Mouse (Mus musculus) gastrocnemius, postnatal 10 days (tissue): Measurements from ENCODE around the gene Cbl. TPM values are rescaled to one million over a fixed set of nuclear protein-coding genes. Genes with fewer than 3 reads are reported as not detected.

ENCODE experiments used
- DNase-seq: peaks from one replicate; pipeline ENCODE4 v3.0.0; 2021; ENCODE audit warnings: mixed read lengths
- total RNA-seq, 2 experiments: library from RNA; stranded (reverse); gene quantifications; 2 replicates each; pipeline ENCODE4 v1.2.3; 2021

Cbl gene
- total RNA-seq, 2 experiments from 2014 or later = 15.8 to 22.1 TPM

DNA sequence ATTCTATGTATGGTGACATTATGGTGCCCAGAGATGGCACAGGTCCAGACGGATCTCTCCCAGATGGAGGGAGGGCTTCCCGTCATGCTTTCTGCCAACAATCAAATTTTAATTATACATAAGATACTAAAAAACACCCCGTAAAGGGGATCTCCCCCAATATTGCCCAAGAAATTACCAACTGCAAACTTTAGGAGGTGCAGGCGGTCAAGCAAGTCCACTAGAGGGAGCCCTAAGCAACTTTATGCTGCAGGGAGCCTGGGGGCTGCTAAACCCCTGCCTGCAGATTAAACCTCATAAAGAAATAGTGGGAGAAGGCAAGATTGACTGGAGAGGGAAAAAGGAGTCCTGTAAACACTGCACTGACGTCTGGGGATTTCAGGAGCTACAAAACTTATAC, 5.6 kb upstream of the Cbl start:
- peak; percentile 51 for DNase-seq

DNA sequence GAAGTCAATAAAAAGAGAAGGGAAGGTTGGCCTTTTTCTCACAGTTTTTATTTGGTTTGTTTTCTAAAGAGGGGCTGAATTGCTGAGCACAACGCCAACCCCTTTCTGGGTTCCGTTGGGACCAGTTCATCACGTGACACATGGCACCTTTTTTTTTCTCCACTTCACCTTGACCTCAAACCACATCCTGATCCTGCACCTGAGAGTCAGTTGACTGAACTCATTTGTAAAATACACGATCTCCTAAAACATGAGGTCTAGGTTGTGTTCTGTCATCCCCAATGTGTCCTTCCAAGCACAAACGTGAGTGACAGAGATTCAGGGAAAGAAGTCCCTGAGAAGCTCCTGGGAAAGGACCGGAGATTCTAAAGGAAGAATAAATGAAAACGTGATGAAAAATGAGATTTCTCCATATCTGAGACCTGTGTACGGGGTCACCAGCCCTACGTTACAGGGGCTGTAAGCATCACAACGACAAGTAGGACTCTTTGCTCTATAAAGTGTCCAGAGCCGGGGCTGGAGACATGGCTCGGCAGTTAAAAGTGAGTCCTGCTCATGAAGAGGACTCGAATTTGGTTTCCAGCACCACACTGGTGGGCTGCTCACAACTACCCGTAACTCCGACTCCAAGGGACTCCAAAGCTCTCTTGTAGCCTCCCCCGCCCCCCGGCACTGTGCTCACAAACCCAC, 4.8 kb upstream of the Cbl start:
- DNase-seq = no peak

DNA sequence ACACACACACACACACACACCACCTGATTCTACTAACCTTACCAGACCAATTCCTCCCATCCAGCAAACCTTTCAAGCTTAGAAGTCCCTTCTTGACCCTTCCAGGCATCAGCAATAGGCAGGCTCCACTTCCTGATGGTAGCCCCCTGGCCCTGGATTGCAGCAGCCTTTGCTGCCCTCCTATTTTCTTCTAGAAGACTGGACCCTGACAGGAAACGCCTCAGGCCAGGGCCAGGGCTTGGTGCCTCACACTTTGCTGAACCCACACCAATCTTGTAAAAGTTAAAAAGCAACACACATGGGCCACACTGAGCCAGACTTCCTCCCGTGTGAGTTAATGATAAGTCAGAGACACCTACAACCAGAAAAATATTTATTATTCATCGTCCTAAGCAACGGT, 3.3 kb upstream of the Cbl start:
- DNase-seq = no peak

DNA sequence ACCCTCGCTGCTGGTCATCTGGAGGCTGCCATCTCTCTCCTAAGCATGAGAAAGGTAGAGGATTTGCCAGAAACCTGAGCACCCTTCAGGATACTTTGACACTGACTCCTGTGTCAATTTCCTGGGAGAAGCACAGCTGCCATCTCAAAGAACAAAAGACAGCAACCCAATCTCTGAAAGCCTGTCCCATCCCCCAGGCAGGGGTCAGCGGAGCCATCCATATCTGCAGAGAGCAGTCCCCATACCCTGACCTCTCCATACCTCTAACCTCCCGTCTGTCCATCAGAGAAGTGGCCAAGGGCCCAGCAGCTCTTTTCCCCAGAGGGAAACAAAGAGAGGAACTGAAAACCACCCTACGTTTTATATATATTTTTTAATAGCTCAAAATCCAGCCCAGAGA, 2.8 kb upstream of the Cbl start:
- no peak for DNase-seq

DNA sequence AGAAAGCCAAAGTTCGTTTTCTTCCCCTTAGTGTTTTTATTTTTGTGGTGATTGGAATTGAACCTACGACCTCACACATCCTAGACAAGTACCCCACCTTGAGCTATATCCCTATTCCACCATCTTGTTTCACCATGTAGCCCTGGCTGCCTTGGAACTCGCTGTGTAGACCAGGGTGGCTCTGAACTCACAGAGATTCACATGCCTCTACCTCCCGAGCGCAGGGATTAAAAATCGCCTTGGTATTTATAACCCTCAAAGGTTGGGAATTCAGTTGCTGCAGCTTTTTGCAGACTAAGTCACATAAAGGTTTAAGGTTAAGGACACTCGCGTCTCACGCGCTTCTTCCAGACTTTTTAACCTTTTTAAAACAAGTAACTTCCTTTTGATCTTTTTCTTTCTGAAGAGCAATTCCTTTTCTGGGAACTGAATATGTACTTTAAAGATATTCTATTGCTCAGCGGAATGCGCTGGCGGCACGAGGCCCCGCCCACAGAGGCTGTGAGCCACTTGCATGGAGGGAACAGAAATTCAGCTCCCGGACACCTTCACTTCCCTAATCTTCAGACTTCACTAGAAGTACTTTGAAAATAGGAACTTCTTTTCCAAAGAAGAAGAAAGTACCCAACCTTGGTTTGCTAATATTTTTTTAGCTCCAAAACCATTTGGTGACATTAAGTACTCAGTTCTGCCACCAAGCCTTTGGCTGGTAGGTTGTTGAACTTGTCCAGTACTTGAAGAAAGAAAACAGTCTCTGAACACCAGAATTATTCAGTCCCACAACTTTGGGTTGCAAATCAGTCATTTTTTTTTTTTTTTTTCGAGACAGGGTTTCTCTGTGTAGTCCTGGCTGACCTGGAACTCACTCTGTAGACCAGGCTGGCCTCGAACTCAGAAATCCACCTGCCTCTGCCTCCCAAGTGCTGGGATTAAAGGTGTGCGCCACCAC, 904 bp upstream of the Cbl start:
- peak; percentile 40 for DNase-seq

DNA sequence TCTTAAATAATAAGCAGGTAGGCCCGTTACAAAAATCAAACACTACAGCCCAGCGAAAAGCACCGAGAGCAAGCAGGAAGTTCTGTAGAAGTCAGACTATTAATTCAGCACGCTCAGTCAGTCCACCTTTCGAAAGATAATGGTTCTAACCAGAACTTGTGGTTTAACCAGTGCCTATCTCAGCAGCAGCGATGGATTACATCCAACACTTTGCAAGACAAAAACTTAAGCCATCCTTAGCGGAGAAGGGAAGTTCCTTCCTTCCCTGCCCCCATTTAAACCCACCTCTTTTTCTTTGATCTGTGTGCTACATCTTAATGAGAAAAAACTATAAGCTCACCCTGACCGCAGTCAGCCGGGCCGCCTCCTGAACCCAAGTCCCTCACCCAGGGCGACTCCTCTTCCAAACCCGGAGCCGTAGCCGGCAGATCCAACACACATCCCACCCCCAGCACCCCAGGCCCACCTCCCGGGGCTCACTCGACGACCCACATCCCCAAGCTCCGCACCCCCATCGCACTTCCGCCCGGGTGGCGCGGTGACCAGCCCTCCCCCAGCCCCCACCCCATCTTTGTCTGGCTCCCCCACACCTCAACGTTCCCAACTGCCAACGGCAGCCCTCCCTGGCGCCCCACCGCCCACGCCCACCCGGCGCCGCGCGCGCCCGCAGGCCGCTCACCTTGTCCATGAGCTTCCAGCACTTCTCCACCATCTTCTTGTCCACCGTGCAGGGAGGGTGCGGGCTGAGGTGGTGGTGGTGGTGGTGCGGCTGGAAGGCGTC, 638 bp downstream of the Cbl start:
- no peak for DNase-seq

DNA sequence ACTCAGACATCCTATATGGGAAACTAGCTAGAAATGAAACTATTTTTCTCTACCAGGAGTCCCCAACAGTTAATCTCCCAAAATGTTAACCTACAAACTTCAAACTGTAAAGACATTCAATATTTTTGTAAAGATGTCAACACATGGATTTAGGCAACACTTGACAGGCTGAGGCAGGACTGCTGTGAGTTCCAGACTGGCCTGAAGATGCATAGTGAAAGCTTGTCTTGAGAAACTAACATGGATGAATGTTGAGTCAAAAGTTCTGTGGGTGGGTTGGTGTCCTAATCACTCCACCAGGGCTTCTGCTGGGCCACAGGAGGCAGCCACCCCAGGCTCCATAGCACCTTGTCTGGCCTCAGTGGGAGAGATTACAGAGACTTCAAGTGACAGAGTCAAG, 2.2 kb downstream of the Cbl start:
- no peak for DNase-seq

DNA sequence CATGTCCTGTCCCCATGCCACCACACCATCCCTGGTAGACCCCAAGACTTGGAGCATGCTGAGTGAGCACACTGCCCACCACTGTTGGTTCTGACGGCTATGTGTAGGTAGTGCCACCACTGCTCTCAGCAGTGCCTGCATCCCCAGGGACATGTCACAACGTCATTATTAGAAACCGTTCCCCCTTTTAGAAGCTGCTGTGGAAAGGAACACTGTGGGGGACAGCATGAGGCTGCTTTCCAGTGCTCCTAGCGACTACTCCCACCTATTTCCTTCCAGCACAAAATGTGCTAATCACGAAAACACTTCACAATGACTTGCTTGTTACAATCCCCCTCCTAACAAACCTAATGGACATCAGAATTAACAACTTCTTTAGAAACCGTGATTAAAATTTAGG, 7.9 kb downstream of the Cbl start:
- DNase-seq = no peak

DNA sequence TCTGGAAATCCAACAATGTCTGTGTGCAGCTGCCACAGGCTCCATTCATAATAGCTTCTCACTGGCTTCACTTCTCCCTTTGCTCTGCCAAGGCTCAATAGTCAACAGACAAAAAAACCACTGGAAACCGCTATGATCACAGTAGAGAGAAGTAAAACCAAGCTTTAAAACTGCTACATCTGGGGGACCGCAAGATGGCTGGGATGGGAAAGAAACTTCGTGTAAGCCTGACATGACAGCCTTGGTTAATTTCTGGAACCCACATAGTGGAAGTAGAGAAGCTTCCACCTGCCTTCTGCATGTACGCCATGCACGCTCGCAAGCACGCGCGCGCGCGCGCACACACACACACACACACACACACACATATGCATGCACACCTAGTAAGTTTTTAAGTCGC, 20.3 kb downstream of the Cbl start:
- no peak for DNase-seq

DNA sequence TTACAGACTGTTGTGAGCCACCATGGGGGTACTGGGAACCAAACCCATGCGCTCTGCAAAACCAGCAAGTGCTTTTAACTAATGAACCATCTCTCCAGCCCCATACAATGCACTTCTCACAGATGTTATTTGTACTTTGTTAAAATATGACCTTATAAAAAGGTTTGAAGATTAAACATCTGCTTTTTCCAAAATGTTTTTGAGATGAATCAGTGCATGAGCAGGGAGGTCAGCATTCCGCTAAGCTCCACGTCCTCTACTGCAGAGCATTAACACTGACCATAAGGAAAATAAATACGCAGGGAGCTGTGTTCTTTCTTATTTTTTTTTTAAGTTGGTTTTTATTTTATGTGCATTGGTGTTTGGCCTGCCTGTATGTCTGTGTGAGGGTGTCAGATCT, 21.4 kb downstream of the Cbl start:
- no peak for DNase-seq

DNA sequence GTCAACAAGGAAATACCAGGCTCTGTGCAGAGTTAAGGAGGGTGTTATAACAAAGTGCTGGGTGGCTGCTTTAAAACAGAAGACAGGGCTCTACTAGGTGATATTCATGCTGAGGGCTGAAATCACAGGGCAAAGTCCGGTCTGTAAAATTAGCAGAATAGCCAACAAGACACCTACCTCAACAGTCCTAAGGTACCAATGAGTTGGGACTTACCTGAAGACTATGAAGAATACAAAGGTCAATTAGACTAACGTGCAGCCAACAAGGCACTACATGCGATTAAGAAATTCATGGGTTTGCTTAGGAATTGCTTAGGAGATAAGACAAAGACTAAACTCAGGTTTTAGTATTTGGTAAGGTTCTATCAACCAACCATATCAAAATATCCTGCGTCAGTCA, 24.4 kb downstream of the Cbl start:
- DNase-seq = no peak

DNA sequence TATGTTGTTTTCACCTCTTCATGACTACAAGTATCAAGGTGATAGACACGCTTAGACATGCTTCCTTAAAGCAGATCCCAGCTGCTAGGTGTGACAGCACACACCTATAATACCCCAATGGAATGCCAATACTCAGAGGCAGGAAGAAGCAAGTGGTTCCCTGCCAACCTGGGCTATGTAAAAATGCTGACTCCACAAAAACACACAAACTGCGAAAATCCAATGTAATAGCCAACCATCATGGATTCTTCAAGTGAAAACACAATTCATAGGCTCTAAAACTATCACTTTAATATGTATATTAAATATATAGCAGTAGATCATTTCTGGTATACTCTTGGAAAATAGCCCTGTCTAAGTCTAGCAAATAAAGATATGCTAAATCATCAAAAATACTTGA, 26.0 kb downstream of the Cbl start:
- no peak for DNase-seq

DNA sequence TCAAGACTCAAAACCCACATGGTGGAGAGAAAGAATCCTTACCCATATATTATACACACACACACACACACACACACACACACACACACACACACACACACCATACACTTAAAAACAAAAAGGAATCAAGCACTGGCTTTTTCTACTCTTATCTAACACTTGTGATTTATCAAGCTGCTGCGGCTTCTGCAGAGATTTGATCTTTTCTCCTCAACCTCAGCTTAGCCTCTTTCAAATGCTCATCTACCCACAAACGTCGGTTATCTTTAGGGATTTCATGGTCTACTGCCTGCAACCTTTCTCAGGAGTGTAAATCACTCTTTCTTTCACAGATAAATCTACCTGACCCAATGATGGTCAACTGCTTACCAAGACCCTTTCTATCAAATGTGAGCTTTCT, 33.4 kb downstream of the Cbl start:
- DNase-seq = no peak

DNA sequence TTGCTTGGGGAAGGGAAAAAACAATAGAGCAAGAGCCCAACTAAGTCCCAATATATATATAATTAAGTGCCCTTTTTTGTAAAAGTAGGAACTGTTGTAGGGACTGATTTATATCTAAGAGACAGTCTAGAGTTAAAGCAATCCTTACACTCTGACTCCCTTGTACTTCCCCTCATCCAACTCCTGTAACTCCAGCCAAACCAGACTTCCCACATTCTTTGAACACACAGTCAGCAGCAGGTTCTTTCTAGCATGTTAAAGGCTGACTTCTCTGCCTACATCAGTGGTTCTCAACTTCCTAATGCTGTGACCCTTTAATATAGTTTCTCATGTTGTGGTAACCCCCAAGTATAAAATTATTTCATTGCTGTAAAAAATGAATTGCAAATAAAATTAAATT, 34.3 kb downstream of the Cbl start:
- no peak for DNase-seq

DNA sequence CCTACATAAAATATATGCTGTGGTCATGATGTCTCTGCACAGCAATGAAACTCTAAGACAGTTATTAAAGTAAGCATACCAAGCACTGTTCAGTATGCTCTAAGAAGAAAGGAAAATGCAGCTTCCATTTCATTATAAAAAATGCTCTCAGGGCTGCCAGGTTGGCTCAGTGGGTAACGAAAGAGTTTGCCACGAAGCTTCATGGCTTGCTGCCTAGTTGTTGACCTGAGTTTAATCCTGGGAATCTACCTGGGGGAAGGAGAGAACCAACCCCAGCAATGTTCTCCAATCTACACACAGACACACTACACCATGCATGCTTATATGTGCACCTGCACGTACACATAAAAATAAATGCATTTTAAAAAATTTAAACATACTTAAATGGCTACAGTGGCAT, 34.7 kb downstream of the Cbl start:
- DNase-seq = no peak

DNA sequence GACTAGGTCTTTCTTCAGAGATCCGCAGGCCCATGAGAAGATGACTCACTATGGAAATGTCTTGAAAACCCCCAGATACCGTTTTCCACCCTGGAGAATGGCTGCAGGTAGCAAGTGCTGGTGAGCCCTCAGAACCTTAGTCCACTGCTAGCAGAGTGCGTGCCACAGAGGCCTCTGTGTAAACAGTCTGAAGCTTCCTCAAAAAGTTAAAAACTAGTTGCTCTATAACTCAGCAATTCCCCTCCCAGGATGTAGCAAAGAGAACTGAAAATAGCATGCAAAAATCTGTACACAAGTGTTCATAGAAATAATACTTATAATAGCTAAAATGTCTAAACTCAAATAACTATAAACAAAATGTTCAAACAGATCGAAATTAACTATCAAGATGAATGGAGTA, 37.5 kb downstream of the Cbl start:
- DNase-seq = no peak

DNA sequence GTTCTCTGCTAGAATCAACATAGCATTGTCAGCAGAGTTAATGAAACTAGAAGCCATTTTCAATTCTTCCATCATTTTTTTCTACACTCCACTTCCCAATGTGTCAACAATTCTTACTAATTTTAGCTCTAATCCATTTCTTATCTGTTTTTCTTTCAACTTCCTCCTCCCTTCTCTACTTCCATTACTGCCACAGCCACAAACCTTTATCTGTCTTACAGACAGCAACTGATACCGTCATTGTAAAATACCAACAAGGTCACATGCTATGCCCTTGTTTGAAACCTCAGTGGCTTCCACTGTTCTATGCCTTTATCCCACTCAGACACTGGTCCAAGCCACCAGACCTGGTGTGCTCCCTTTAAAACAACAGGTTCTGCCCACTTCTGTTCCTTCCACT, 39.8 kb downstream of the Cbl start:
- DNase-seq = no peak

DNA sequence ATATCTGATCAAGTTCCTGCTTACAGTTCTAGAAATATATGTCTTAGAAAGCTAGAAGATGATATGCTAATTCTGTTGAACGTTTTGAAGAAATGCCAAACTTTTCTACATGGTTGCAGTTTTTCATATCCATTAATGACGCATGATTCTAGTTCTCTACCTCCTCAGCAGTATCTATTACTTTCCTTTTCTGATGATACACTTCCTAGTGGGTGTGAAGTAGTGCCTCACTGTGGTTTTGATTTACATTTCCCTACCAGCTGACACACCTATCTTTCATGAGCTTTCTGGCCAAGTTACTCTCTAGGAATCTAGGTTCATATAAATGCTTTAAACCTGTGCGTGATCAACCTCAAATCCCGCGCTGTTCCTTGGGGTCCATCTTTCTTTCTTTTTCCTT, 41.1 kb downstream of the Cbl start:
- no peak for DNase-seq

DNA sequence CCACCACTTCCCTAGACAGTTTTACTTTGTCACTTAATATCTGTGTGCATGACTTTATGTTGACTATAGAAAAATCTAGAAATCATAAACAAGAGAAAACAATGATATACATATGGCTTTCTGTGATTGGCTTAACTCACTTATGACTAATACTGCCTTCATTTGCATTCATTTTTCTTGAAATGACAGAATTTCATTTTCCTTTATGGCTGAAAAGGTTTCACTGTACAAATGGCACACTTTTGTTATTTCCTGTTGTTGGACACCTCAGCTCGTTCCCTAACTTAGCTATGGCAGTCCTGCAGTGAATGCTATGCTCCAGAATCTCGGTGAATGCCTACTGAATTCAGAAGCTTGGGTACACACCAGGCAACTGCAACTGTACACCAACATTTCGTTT, 41.5 kb downstream of the Cbl start:
- DNase-seq = no peak

DNA sequence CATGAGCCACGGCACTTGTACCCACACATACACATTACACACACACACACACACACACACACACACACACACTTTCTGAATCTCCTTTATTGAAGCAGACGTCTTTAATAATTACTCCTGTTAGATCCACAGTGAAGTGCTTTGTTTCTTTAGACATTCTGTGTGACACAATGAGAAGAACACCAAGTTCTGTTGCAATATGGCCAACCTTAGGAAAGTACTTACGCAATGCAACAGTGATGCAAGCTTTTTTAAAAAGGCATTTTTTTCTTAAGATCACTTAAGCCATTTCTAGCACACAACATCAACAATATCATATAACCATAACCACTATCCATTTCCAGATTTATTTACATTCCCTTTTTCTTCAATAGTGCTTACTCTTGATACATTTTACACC, 42.7 kb downstream of the Cbl start:
- no peak for DNase-seq

DNA sequence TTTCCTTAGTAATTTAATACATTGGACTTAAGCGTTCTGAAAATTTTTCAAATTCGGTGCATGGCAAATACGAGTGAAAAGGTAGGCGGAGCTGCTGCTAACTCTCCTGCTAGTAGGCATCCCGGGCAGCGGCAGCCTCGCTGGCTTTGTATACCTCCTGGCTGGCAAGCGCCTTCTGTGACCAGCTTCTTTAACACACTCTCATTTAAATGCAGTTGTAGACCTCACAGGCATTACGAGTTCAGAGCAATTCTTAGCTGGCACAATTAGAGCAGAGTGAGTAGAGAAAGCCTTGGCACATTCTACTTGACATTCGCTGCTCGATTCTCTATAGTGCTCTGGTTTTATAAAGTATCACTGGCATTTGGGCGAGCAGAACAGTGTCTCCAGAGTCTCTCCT, 45.6 kb downstream of the Cbl start:
- DNase-seq = no peak

DNA sequence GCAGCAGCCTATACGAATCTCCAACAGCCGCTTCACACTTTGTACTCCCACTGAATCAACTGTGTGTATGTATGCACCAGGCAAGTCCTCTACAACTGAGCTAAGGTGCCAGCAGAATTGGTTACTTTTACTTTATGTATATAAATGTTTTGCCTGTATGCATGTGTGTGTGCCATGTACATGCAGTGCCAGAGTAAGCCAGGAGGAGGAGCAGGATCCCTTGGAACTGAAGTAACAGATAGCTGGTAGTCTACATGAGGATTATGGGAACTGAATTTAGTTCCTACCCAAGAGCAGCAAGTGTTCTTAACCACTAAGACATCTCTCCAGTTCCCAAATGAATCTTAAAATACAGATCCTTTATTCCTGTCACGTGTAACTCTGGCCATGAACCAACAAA, 51.6 kb downstream of the Cbl start:
- peak; percentile 14 for DNase-seq

DNA sequence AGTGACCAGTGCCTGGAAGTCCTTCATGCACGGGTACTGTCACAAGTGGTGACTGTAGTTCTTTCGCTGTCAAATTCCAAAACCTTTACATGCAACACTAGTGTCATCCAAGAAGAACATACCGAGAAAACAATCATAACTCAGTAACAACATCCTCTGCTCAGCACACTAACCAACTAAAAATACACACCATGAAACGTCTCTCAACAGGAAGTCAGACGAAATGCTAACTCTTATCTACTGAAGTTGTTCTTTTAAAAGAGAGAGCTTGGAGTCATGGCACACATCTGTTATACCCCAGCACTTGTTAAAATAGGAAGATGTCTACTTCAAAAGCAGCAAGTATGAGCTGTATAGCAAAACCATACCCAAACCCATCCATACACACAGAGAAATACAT, 52.3 kb downstream of the Cbl start:
- DNase-seq = no peak
